Mouse (Mus musculus) stomach, embryonic 14.5 days (tissue): ENCODE measurements around the gene Ly6g6c. TPM values are rescaled to one million over a fixed set of nuclear protein-coding genes. Genes with fewer than 3 reads are reported as not detected.
"Not testable (repeated sequence)": the region's sequence is repeated elsewhere in the genome, so short reads cannot be mapped to it uniquely, and the experiment has no call there.

Experiments used
- ATAC-seq: fragments of 200-750 bp; cut with Nextera tagmentation; 2 replicates; pipeline ENCODE4 v1.8.0; 2017; ENCODE audit warnings: low read depth, moderate TSS enrichment; ENCODE audit not compliant: insufficient number of reproducible peaks, insufficient read depth, low FRiP score
- H3K27ac ChIP-seq: fragments of 300-500 bp; sonication (generic); 2 replicates; pipeline ENCODE4 v1.5.1; 2014; ENCODE audit warnings: mild to moderate bottlenecking, low read length, moderate library complexity, mixed read lengths
- H3K27me3 ChIP-seq: fragments of 300-500 bp; sonication (generic); 2 replicates; pipeline ENCODE4 v1.6.1; 2014; ENCODE audit warnings: low read length, control low read depth, mixed read lengths; ENCODE audit not compliant: control insufficient read depth, insufficient read depth
- H3K36me3 ChIP-seq: fragments of 300-500 bp; sonication (generic); 2 replicates; pipeline ENCODE4 v1.6.1; 2014; ENCODE audit warnings: mild to moderate bottlenecking, control low read depth, low read length, moderate library complexity, mixed read lengths; ENCODE audit not compliant: control insufficient read depth, insufficient read depth
- H3K4me1 ChIP-seq: fragments of 300-500 bp; sonication (generic); 2 replicates; pipeline ENCODE4 v1.6.1; 2014; ENCODE audit warnings: low read length, control low read depth, mixed read lengths; ENCODE audit not compliant: control insufficient read depth, insufficient read depth
- H3K4me2 ChIP-seq: fragments of 300-500 bp; sonication (generic); replicated peaks from 2 replicates; pipeline ENCODE4 v1.6.1; 2014; ENCODE audit warnings: low read depth, low read length, control low read depth
- H3K4me3 ChIP-seq: fragments of 300-500 bp; sonication (generic); 2 replicates; pipeline ENCODE4 v1.5.1; 2014; ENCODE audit warnings: low read depth, low read length, control low read depth
- H3K9ac ChIP-seq: fragments of 300-500 bp; sonication (generic); replicated peaks from 2 replicates; pipeline ENCODE4 v1.6.1; 2014; ENCODE audit warnings: low read depth, mild to moderate bottlenecking, control low read depth, low read length, moderate library complexity, mixed read lengths
- H3K9me3 ChIP-seq: fragments of 300-500 bp; sonication (generic); 2 replicates; pipeline ENCODE4 v1.6.1; 2016; ENCODE audit warnings: low read depth, low read length, control low read depth; ENCODE audit not compliant: control insufficient read depth
- WGBS: fragments of 180-500 bp; shearing (Covaris S2); extraction: QIAGEN DNeasy Blood & Tissue Kit; methylation state at CpG from one replicate; pipeline ENCODE4 v1.1.7; 2014; 5-methylcytosine and 5-hydroxymethylcytosine counted together
- polyA plus RNA-seq: library from polyadenylated mRNA; unstranded; fragments of >200 nt; fragmentation: Nextera tagmentation; extraction: Ambion mirVana; gene quantifications from 2 replicates; pipeline ENCODE4 v1.2.1, GENCODE M21; 2014

Ly6g6c gene
- polyA plus RNA-seq, 1 experiment from 2014 or later = 0.30 TPM

- Histone ChIP-seq H3K27ac (peak within 1 kb of the TSS; percentile 74), H3K4me2 (peak within 1 kb of the TSS; percentile 14; the same call in 1 of the 2 replicates), H3K27me3 (no peaks in the 10 kb centered on the region), H3K9ac (0 out of 2 replicates have a peak within 1 kb of the TSS, but pooled peaks have one; percentile 14), H3K4me1 (peaks cover 17% of the 10 kb centered on the region), H3K36me3 (no peaks in the 10 kb centered on the region), H3K4me3 (no peak within 1 kb of the TSS), H3K9me3 (no peaks in the 10 kb centered on the region)
- peak; percentile 53; the same call in 1 of the 2 replicates for ATAC-seq
- WGBS = 48% methylated on average over 13 of the region's 13 CpGs
These were observed 37.7 kb upstream of the Ly6g6c start, which contains the start of gene Sapcd1 for GRCm38 (mm10) chr17:35027277-35028068. Gene Sapcd1 (minus strand): TSS chr17:35028016.

DNA sequence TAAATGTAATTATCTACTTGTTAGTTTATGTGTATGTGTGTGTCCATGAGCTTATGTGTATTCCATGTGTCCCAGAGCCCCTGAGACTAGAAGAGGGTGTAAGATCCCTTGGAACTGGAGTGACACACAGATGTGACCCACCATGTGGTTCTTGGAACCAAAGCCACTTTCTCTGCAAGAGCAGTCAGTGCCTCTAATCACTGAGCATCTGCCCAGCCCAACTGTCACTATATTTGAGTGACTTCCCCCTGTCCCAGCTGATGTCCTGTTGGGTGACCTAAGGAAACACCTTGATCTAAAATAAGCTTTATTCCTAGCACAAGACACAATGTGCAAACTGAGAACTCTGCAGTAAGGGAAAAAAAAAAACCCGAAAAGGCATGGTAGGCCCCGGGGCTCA is 36.9 kb upstream of the Ly6g6c start:
- no peak overlapping the region for H3K4me2 ChIP-seq
- H3K9me3 ChIP-seq = no peaks in the 10 kb centered on the region
- H3K36me3 ChIP-seq = no peaks in the 10 kb centered on the region
- H3K27me3 ChIP-seq = no peaks in the 10 kb centered on the region
- ATAC-seq = no peak
- 86% methylated on average over 2 of the region's 2 CpGs for WGBS
- H3K9ac ChIP-seq = no peak overlapping the region
- H3K27ac ChIP-seq = no peak overlapping the region
- H3K4me3 ChIP-seq = no peak overlapping the region
- H3K4me1 ChIP-seq = peaks cover 17% of the 10 kb centered on the region

GRCm38 (mm10) chr17:35029691-35030532 is 35.3 kb upstream of the Ly6g6c start:
- Histone ChIP-seq H3K4me2 (no peak overlapping the region), H3K27me3 (no peaks in the 10 kb centered on the region), H3K27ac (no peak overlapping the region), H3K9me3 (no peaks in the 10 kb centered on the region), H3K4me3 (no peak overlapping the region), H3K9ac (no peak overlapping the region), H3K36me3 (no peaks in the 10 kb centered on the region), H3K4me1 (peaks cover 11% of the 10 kb centered on the region)
- WGBS = 33% methylated on average over 19 of the region's 19 CpGs
- no peak for ATAC-seq

DNA sequence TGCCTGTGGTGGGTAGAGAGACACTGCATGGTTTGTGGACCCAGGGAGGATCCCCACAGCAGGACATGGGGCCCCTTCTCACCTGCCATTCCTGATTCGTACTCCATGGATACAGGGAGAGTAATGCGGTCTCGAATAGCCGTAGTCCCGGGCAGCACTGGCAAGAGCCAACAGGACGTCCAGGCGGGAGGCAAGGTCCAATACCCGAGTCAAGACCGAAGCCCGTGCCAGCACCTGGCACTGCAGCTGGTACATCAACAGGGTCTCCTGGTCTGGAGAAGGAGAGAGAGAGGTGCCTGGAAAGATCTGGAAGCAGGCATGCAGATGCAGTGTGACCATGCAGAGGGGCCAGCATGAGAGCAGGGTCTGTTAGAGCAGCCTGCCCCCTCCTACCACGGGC is 33.9 kb upstream of the Ly6g6c start:
- WGBS = 90% methylated on average over 11 of the region's 11 CpGs
- Histone ChIP-seq H3K4me1 (peaks cover 11% of the 10 kb centered on the region), H3K27ac (no peak overlapping the region), H3K9ac (no peak overlapping the region), H3K27me3 (no peaks in the 10 kb centered on the region), H3K4me3 (no peak overlapping the region), H3K9me3 (no peaks in the 10 kb centered on the region), H3K36me3 (no peaks in the 10 kb centered on the region), H3K4me2 (no peak overlapping the region)
- ATAC-seq = no peak

DNA sequence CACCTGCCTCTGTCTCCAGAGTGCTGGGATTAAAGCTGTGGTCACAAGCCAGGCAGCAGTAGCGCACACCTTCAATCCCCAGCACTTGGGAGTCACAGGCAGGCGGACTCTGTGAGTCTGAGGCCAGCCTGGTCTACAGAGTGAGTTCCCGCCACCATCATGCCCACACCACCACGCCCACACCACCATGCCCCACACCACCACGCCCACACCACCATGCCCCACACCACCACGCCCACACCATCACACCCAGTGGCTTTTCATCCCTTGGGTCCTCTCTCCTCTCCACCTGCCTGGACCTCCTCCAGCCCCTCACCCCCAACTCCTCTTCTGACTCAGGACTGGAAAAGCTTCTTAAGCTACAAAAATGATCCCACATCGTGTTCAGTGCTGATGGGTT is 33.3 kb upstream of the Ly6g6c start:
- no peak overlapping the region for H3K4me2 ChIP-seq
- H3K36me3 ChIP-seq = no peaks in the 10 kb centered on the region
- H3K27me3 ChIP-seq = no peaks in the 10 kb centered on the region
- no peak for ATAC-seq
- H3K9me3 ChIP-seq = no peaks in the 10 kb centered on the region
- peaks cover 11% of the 10 kb centered on the region; the same call in 1 of the 2 replicates for H3K4me1 ChIP-seq
- H3K4me3 ChIP-seq = no peak overlapping the region
- no peak overlapping the region for H3K27ac ChIP-seq
- 73% methylated on average over 7 of the region's 7 CpGs for WGBS
- no peak overlapping the region for H3K9ac ChIP-seq

GRCm38 (mm10) chr17:35032323-35032870 is 32.8 kb upstream of the Ly6g6c start:
- H3K4me3 ChIP-seq = no peak overlapping the region
- ATAC-seq = no peak
- WGBS = 65% methylated on average over 8 of the region's 8 CpGs

GRCm38 (mm10) chr17:35033703-35034102 is 31.5 kb upstream of the Ly6g6c start:
- not testable (repeated sequence) for H3K4me1 ChIP-seq, H3K9me3 ChIP-seq, H3K4me3 ChIP-seq, H3K27ac ChIP-seq, H3K27me3 ChIP-seq, H3K9ac ChIP-seq, ATAC-seq, H3K36me3 ChIP-seq, H3K4me2 ChIP-seq
- WGBS = 71% methylated on average over 1 of the region's 1 CpGs

More at GRCm38 (mm10) chr17:35032323-35032870, 32.8 kb upstream of the Ly6g6c start:
- H3K4me2 ChIP-seq = no peak overlapping the region
- H3K9me3 ChIP-seq = no peaks in the 10 kb centered on the region
- peaks cover 11% of the 10 kb centered on the region; the same call in 1 of the 2 replicates for H3K4me1 ChIP-seq
- no peaks in the 10 kb centered on the region for H3K27me3 ChIP-seq
- H3K9ac ChIP-seq = no peak overlapping the region
- no peak overlapping the region for H3K27ac ChIP-seq
- no peaks in the 10 kb centered on the region for H3K36me3 ChIP-seq

DNA sequence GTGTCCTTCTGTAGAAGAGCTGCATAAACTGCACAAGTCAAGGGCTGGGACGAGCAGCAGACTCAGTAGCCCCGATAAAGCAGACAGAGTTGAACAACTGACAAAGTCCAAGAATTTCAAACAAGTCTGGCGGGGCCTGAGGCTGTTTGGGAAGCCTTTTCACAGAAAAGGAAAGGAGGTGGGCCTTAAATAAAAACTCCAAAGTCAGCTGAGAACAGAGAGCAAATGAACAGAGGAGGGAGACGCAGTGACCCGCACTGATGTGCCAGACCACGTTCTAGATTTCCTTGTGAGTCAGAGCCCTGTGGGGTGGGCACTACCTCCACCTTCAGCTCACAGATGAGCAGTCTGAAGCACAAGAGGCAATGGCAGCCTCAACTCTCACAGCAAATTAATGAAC is 30.3 kb upstream of the Ly6g6c start:
- Histone ChIP-seq H3K4me1 (0 out of 2 replicates have a peak, but pooled peaks cover 2% of the 10 kb centered on the region), H3K27ac (no peak overlapping the region), H3K9me3 (no peaks in the 10 kb centered on the region), H3K4me2 (no peak overlapping the region), H3K36me3 (no peaks in the 10 kb centered on the region), H3K27me3 (no peaks in the 10 kb centered on the region), H3K4me3 (no peak overlapping the region), H3K9ac (no peak overlapping the region)
- ATAC-seq = no peak
- WGBS = 59% methylated on average over 6 of the region's 6 CpGs
